Mouse (Mus musculus) forebrain, postnatal 0 days (tissue): ENCODE results near the gene Mansc1. TPM values are rescaled to one million over a fixed set of nuclear protein-coding genes. Genes with fewer than 3 reads are reported as not detected.

ENCODE experiments used
- ATAC-seq: fragments of 200-750 bp; cut with Nextera tagmentation; 2 replicates; pipeline ENCODE4 v1.8.0; 2017; ENCODE audit warnings: mild to moderate bottlenecking, moderate library complexity
- DNase-seq: peaks from one replicate; pipeline ENCODE4 v3.0.0-alpha.2; 2015
- H3K27ac ChIP-seq: fragments of 300-500 bp; sonication (generic); 2 replicates; pipeline ENCODE4 v1.5.1; 2014; ENCODE audit warnings: low read depth, mild to moderate bottlenecking, antibody characterized with exemption, low read length, moderate library complexity, mixed read lengths
- H3K27me3 ChIP-seq: fragments of 300-500 bp; sonication (generic); 2 replicates; pipeline ENCODE4 v1.6.1; 2014; ENCODE audit warnings: mild to moderate bottlenecking, low read length, mixed read lengths; ENCODE audit not compliant: insufficient read depth
- H3K36me3 ChIP-seq: fragments of 300-500 bp; sonication (generic); 2 replicates; pipeline ENCODE4 v1.6.1; 2014; ENCODE audit warnings: mild to moderate bottlenecking, moderate library complexity; ENCODE audit not compliant: insufficient read depth
- H3K4me1 ChIP-seq: fragments of 300-500 bp; sonication (generic); 2 replicates; pipeline ENCODE4 v1.6.1; 2014; ENCODE audit warnings: antibody characterized with exemption; ENCODE audit not compliant: insufficient read depth
- H3K4me2 ChIP-seq: fragments of 300-500 bp; sonication (generic); 2 replicates; pipeline ENCODE4 v1.6.1; 2014; ENCODE audit warnings: low read depth, mild to moderate bottlenecking, moderate library complexity
- H3K4me3 ChIP-seq: fragments of 300-500 bp; sonication (generic); 2 replicates; pipeline ENCODE4 v1.5.1; 2014; ENCODE audit warnings: low read depth, low read length, mixed read lengths
- H3K9ac ChIP-seq: fragments of 300-500 bp; sonication (generic); 2 replicates; pipeline ENCODE4 v1.6.1; 2014; ENCODE audit warnings: mild to moderate bottlenecking
- H3K9me3 ChIP-seq: fragments of 300-500 bp; sonication (generic); 2 replicates; pipeline ENCODE4 v1.6.1; 2016; ENCODE audit warnings: low read length
- CTCF ChIP-seq: sonication (generic); IDR thresholded peaks from 2 replicates; pipeline ENCODE4 v1.5.1; 2016; ENCODE audit warnings: antibody characterized with exemption, control low read depth, low read depth
- WGBS: fragments of 180-500 bp; shearing (Covaris S2); extraction: QIAGEN DNeasy Blood & Tissue Kit; methylation state at CpG from one replicate; pipeline ENCODE4 v1.1.7; 2014; 5-methylcytosine and 5-hydroxymethylcytosine counted together
- polyA plus RNA-seq: library from polyadenylated mRNA; unstranded; fragments of >200 nt; fragmentation: Nextera tagmentation; extraction: Ambion mirVana; gene quantifications from 2 replicates; pipeline ENCODE4 v1.2.1, GENCODE M21; 2015
- total RNA-seq: library from RNA; depleted of rRNA; stranded (reverse); fragments of >200 nt; gene quantifications from 2 replicates; pipeline ENCODE4 v1.2.3, GENCODE M21; 2014

Mansc1 gene
- total and polyA plus RNA-seq, 2 experiments from 2014 or later = 1.9 to 2.8 TPM

DNA sequence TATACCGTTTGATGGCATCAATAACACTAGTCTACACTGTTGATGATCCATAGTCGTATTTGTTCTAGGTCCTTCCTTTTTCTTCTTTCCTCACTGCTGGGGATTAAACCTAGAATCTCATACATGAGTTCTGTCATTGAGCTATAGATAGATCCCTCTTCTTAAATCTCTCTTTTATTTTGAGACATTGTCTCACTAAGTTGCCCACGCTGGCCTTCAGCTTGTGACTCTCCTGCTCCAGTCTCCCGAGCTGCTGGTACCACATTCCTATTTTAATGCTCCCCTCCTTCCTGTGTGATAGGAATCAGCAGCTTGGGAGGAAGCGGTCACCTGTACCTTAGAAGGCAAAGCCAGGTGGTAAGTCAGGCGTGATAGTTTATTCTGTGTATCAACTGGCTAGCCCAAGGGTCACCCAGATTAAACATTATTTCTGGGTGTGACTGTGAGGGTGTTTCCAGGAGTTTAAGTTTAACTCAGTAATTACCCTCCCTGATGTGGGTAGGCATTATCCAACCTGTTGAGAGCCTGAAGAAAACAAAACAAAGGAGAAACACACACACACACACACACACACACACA, 34.5 kb downstream of the Mansc1 start:
- no peaks in the 10 kb centered on the region for H3K9me3 ChIP-seq
- DNase-seq = no peak
- no peak for TF ChIP-seq CTCF
- H3K27ac ChIP-seq = no peak overlapping the region
- WGBS = 90% methylated on average over 6 of the region's 6 CpGs
- no peak overlapping the region for H3K4me3 ChIP-seq
- no peaks in the 10 kb centered on the region for H3K4me1 ChIP-seq
- H3K36me3 ChIP-seq = no peaks in the 10 kb centered on the region
- H3K4me2 ChIP-seq = no peak overlapping the region
- no peaks in the 10 kb centered on the region for H3K27me3 ChIP-seq
- no peak for ATAC-seq
- H3K9ac ChIP-seq = no peak overlapping the region

- Histone ChIP-seq H3K4me1 (no peaks in the 10 kb centered on the region), H3K9ac (no peak overlapping the region), H3K36me3 (no peaks in the 10 kb centered on the region), H3K4me3 (no peak overlapping the region), H3K4me2 (no peak overlapping the region), H3K27me3 (no peaks in the 10 kb centered on the region), H3K9me3 (no peaks in the 10 kb centered on the region), H3K27ac (no peak overlapping the region)
- 88% methylated on average over 21 of the region's 21 CpGs for WGBS
- ATAC-seq (no peak), DNase-seq (no peak)
- TF ChIP-seq CTCF = no peak
Measured at GRCm38 (mm10) chr6:134594569-134595442, 37.5 kb downstream of the Mansc1 start.

GRCm38 (mm10) chr6:134591614-134592013, 40.7 kb downstream of the Mansc1 start:
- TF ChIP-seq CTCF = no peak
- WGBS = 90% methylated on average over 2 of the region's 2 CpGs
- ATAC-seq = no peak

GRCm38 (mm10) chr6:134586241-134586640, 46.0 kb downstream of the Mansc1 start:
- ATAC-seq = no peak
- H3K4me2 ChIP-seq = no peak overlapping the region

More at GRCm38 (mm10) chr6:134591614-134592013, 40.7 kb downstream of the Mansc1 start:
- Histone ChIP-seq H3K27me3 (no peaks in the 10 kb centered on the region), H3K9ac (no peak overlapping the region), H3K9me3 (no peaks in the 10 kb centered on the region), H3K4me3 (no peak overlapping the region), H3K27ac (no peak overlapping the region), H3K4me2 (no peak overlapping the region), H3K36me3 (no peaks in the 10 kb centered on the region), H3K4me1 (no peaks in the 10 kb centered on the region)
- DNase-seq = no peak

GRCm38 (mm10) chr6:134584616-134585015, 47.7 kb downstream of the Mansc1 start:
- Histone ChIP-seq H3K36me3 (no peaks in the 10 kb centered on the region), H3K4me2 (no peak overlapping the region), H3K27me3 (no peaks in the 10 kb centered on the region), H3K27ac (no peak overlapping the region), H3K9ac (no peak overlapping the region), H3K4me3 (no peak overlapping the region), H3K4me1 (no peaks in the 10 kb centered on the region), H3K9me3 (no peaks in the 10 kb centered on the region)
- ATAC-seq = no peak
- no peak for DNase-seq
- TF ChIP-seq CTCF = no peak
- WGBS = 99% methylated on average over 2 of the region's 2 CpGs

More at GRCm38 (mm10) chr6:134586241-134586640, 46.0 kb downstream of the Mansc1 start:
- no peak for TF ChIP-seq CTCF
- Histone ChIP-seq H3K9me3 (no peaks in the 10 kb centered on the region), H3K27ac (no peak overlapping the region), H3K4me1 (no peaks in the 10 kb centered on the region), H3K36me3 (no peaks in the 10 kb centered on the region), H3K4me3 (no peak overlapping the region), H3K27me3 (no peaks in the 10 kb centered on the region), H3K9ac (no peak overlapping the region)
- WGBS = 69% methylated on average over 5 of the region's 5 CpGs
- no peak for DNase-seq

DNA sequence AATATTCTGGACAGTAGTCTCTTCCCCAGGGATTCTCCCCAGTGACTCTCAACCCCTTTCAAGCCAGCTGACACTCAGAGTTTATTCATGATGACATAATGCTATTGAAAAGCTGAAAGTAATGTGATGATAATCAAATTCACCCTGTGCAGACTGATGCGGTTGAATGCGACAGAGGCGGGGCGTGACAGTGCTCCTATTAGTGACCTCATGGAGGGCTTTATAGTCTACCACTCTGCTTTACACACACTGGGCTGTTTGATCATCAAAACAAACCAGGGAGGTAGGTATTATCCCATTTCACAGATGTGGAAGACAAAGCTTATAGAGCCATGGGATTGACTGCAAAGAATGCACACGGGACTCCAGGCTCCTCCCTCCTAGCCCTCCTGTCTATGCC, 50.2 kb downstream of the Mansc1 start:
- ATAC-seq = no peak

GRCm38 (mm10) chr6:134579506-134579905, 52.8 kb downstream of the Mansc1 start:
- no peaks in the 10 kb centered on the region for H3K9me3 ChIP-seq
- H3K4me1 ChIP-seq = no peaks in the 10 kb centered on the region
- no peaks in the 10 kb centered on the region for H3K36me3 ChIP-seq
- no peak overlapping the region for H3K9ac ChIP-seq
- H3K27ac ChIP-seq = no peak overlapping the region
- H3K27me3 ChIP-seq = no peaks in the 10 kb centered on the region
- 92% methylated on average over 4 of the region's 4 CpGs for WGBS
- ATAC-seq (no peak), DNase-seq (no peak)
- H3K4me3 ChIP-seq = no peak overlapping the region
- TF ChIP-seq CTCF = no peak
- H3K4me2 ChIP-seq = no peak overlapping the region

More for the DNA sequence above, 50.2 kb downstream of the Mansc1 start:
- Histone ChIP-seq H3K4me3 (no peak overlapping the region), H3K4me2 (no peak overlapping the region), H3K4me1 (no peaks in the 10 kb centered on the region), H3K9me3 (no peaks in the 10 kb centered on the region), H3K27me3 (no peaks in the 10 kb centered on the region), H3K36me3 (no peaks in the 10 kb centered on the region), H3K9ac (no peak overlapping the region), H3K27ac (no peak overlapping the region)
- no peak for TF ChIP-seq CTCF
- 66% methylated on average over 5 of the region's 5 CpGs for WGBS
- DNase-seq = no peak
